Mouse (Mus musculus): ENCODE data around the gene Uba6. TPM values are rescaled to one million over a fixed set of nuclear protein-coding genes. Genes with fewer than 3 reads are reported as not detected.

Uba6 gene
- total and polyA plus RNA-seq, 3 experiments = 1.1 to 36.2 (median 30.7) TPM

DNA sequence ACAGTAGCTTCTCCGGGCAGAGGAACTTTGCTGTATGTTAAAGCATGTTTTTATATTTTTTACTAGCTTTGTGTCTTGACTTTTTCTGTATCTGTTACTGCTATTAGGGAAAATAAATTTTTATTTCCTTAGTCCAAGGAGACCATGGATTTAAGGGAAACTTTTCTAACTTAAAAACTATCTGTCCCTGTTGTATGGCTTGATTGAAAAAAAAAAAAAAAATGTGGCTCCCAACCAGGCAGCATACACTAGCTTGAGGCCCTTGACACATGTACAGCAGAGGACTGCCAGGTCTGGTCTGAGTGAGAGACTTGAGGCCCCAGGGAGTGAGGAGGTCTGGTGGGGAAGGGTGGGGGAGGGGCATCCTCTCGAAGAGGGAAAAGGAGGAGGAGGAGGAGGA, 1.2 kb upstream of the Uba6 start:
- H3K27me3 ChIP-seq (ENCODE audit: insufficient read depth, low read length) = peaks cover 7% of the 10 kb centered on the region
- TF ChIP-seq TAL1 (conservative IDR thresholded peaks at IDR 0.05; ENCODE audit: low read depth, low read length) (no peak), GATA1 (IDR thresholded peaks at IDR 0.05; ENCODE audit: borderline replicate concordance, low read length) (no peak), GATA2 (IDR thresholded peaks at IDR 0.05; ENCODE audit: borderline replicate concordance, low read depth, low read length) (no peak), CTCF (IDR thresholded peaks at IDR 0.05; ENCODE audit: low read depth, low read length) (no peak), POLR2AphosphoS5 (IDR thresholded peaks at IDR 0.05; ENCODE audit: insufficient replicate concordance, low read depth, low read length) (no peak)
- H3K9me3 ChIP-seq (replicated peaks) = no peaks in the 10 kb centered on the region
- DNase-seq (ENCODE audit: low spot score) (no peak), ATAC-seq (ENCODE audit: extremely low read depth, insufficient number of reproducible peaks, low FRiP score, poor library complexity, severe bottlenecking) (no peak)
- no peak overlapping the region for H3K4me3 ChIP-seq (ENCODE audit: low read depth, low read length)
- H3K36me3 ChIP-seq (replicated peaks) = peaks cover 7% of the 10 kb centered on the region
- H3K4me1 ChIP-seq (ENCODE audit: insufficient read depth, low read depth, low read length) = peaks cover 13% of the 10 kb centered on the region

DNA sequence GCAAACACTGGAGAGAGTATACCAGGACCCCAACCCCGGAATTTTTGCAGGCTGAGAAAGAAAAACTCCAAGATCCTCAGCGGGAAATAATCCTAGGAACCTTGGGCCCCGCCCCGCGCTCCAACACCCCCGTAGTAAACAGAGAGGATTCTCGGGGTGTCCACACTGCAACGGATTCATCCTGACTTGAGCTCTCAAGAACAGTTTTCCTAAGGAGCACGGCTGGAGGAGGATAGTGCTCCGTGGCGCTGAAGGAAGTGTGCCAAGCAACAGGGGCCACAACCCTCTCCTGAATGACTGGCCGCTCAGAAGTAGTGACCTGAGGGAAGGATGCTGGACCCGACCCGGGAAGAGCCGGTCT, 535 bp downstream of the Uba6 start:
- TF ChIP-seq GATA2 (IDR thresholded peaks at IDR 0.05; ENCODE audit: borderline replicate concordance, low read depth, low read length) (no peak), GATA1 (IDR thresholded peaks at IDR 0.05; ENCODE audit: borderline replicate concordance, low read length) (no peak), CTCF (IDR thresholded peaks at IDR 0.05; ENCODE audit: low read depth, low read length) (no peak), POLR2AphosphoS5 (IDR thresholded peaks at IDR 0.05; ENCODE audit: insufficient replicate concordance, low read depth, low read length) (no peak), TAL1 (conservative IDR thresholded peaks at IDR 0.05; ENCODE audit: low read depth, low read length) (no peak)
- Histone ChIP-seq H3K9me3 (replicated peaks) (no peaks in the 10 kb centered on the region), H3K36me3 (replicated peaks) (peaks cover 19% of the 10 kb centered on the region), H3K4me1 (ENCODE audit: insufficient read depth, low read depth, low read length) (peaks cover 13% of the 10 kb centered on the region), H3K4me3 (ENCODE audit: low read depth, low read length) (peak overlapping the region; percentile 92), H3K27me3 (ENCODE audit: insufficient read depth, low read length) (peaks cover 7% of the 10 kb centered on the region)
- no peak for ATAC-seq (ENCODE audit: extremely low read depth, insufficient number of reproducible peaks, low FRiP score, poor library complexity, severe bottlenecking)
- DNase-seq (ENCODE audit: low spot score) = no peak

DNA sequence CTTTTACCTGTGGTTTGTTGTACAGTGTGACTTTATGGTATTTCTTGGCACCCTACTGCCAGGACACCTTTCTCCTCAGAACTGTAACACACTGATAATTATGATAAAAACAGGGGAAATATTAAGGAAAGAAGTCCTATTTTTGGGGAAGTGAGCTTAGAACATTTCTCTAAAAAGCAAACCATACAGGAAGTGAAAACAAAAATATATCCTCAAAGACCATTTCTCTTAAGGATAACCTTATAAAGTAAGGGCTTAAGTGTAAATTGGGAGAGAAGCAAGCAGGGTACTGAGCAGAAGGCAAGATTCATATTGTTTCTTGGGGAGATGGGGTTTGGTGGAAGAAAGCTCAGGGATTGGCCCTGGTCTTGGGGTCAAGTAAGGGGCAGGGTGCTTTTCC, 42.8 kb downstream of the Uba6 start:
- no peaks in the 10 kb centered on the region for H3K9me3 ChIP-seq (replicated peaks)
- DNase-seq (ENCODE audit: low spot score) = no peak
- peaks cover 34% of the 10 kb centered on the region for H3K36me3 ChIP-seq (replicated peaks)
- no peaks in the 10 kb centered on the region for H3K27me3 ChIP-seq (ENCODE audit: insufficient read depth, low read length)
- TF ChIP-seq POLR2AphosphoS5 (IDR thresholded peaks at IDR 0.05; ENCODE audit: insufficient replicate concordance, low read depth, low read length) = no peak
- no peak for TF ChIP-seq GATA1 (IDR thresholded peaks at IDR 0.05; ENCODE audit: borderline replicate concordance, low read length)
- TF ChIP-seq GATA2 (IDR thresholded peaks at IDR 0.05; ENCODE audit: borderline replicate concordance, low read depth, low read length) = no peak
- TF ChIP-seq TAL1 (conservative IDR thresholded peaks at IDR 0.05; ENCODE audit: low read depth, low read length) = no peak
- TF ChIP-seq CTCF (IDR thresholded peaks at IDR 0.05; ENCODE audit: low read depth, low read length) = no peak
- H3K4me3 ChIP-seq (ENCODE audit: low read depth, low read length) = no peak overlapping the region
- no peak for ATAC-seq (ENCODE audit: extremely low read depth, insufficient number of reproducible peaks, low FRiP score, poor library complexity, severe bottlenecking)
- H3K4me1 ChIP-seq (ENCODE audit: insufficient read depth, low read depth, low read length) = no peaks in the 10 kb centered on the region

DNA sequence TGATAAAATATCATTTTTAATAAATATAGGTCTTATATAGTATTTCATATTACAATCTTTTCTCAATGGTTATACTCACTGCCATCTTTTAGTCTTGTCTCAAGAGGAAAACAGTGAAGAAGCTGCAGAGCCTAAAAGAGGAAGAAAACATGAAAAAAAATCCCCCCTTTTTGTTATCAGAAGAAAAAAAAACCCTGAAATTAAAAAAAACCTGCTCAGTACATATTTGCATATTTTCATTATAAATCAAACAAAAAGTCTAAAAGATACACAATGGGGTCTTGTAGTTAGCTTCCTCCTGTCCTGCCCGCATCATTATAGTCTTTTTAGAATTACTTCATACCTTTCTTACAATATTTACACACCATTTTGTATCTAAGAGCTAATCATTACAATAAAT, 43.9 kb downstream of the Uba6 start:
- no peaks in the 10 kb centered on the region for H3K27me3 ChIP-seq (ENCODE audit: insufficient read depth, low read length)
- H3K4me1 ChIP-seq (ENCODE audit: insufficient read depth, low read depth, low read length) = no peaks in the 10 kb centered on the region
- no peak overlapping the region for H3K4me3 ChIP-seq (ENCODE audit: low read depth, low read length)
- no peaks in the 10 kb centered on the region for H3K9me3 ChIP-seq (replicated peaks)
- peaks cover 29% of the 10 kb centered on the region for H3K36me3 ChIP-seq (replicated peaks)
- DNase-seq (ENCODE audit: low spot score) (no peak), ATAC-seq (ENCODE audit: extremely low read depth, insufficient number of reproducible peaks, low FRiP score, poor library complexity, severe bottlenecking) (no peak)
- no peak for TF ChIP-seq POLR2AphosphoS5 (IDR thresholded peaks at IDR 0.05; ENCODE audit: insufficient replicate concordance, low read depth, low read length)
- no peak for TF ChIP-seq GATA2 (IDR thresholded peaks at IDR 0.05; ENCODE audit: borderline replicate concordance, low read depth, low read length)
- TF ChIP-seq TAL1 (conservative IDR thresholded peaks at IDR 0.05; ENCODE audit: low read depth, low read length) = no peak
- TF ChIP-seq GATA1 (IDR thresholded peaks at IDR 0.05; ENCODE audit: borderline replicate concordance, low read length) = no peak
- no peak for TF ChIP-seq CTCF (IDR thresholded peaks at IDR 0.05; ENCODE audit: low read depth, low read length)

DNA sequence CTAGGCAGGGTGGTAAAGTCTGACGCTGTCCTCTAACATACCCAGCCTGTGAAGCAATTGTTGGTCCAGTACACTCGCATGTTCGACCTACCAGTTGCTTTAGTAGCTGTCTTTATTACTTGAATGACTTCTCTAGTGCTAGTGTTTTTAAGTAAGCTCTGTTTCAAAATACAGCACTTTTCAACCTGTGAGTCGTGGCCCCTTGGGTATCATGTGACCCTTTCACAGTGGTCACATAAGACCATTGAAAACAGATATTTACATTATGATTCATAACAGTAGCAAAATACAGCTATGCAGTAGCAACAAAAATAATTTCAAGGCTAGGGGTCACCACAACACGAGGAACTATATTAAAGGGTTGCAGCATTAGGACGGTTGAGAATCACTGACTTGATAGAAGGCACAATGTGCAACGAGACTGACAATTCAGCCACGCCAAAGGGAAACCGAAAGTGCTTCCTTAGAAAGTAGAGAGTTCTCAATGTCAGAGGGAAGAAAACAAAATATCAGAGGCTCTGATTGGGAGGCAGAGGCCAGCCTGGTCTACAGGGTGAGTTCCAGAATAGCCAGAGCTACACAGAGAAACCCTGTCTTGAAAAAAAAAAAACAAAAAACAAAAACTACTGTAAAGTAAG, 54.0 kb downstream of the Uba6 start:
- H3K9me3 ChIP-seq (replicated peaks) = no peaks in the 10 kb centered on the region
- no peak overlapping the region for H3K4me3 ChIP-seq (ENCODE audit: low read depth, low read length)
- H3K4me1 ChIP-seq (ENCODE audit: insufficient read depth, low read depth, low read length) = 0 out of 2 replicates have a peak, but pooled peaks cover 2% of the 10 kb centered on the region
- TF ChIP-seq TAL1 (conservative IDR thresholded peaks at IDR 0.05; ENCODE audit: low read depth, low read length) = no peak
- TF ChIP-seq POLR2AphosphoS5 (IDR thresholded peaks at IDR 0.05; ENCODE audit: insufficient replicate concordance, low read depth, low read length) = no peak
- no peak for TF ChIP-seq GATA1 (IDR thresholded peaks at IDR 0.05; ENCODE audit: borderline replicate concordance, low read length)
- no peak for TF ChIP-seq CTCF (IDR thresholded peaks at IDR 0.05; ENCODE audit: low read depth, low read length)
- no peak for TF ChIP-seq GATA2 (IDR thresholded peaks at IDR 0.05; ENCODE audit: borderline replicate concordance, low read depth, low read length)
- DNase-seq (ENCODE audit: low spot score) (no peak), ATAC-seq (ENCODE audit: extremely low read depth, insufficient number of reproducible peaks, low FRiP score, poor library complexity, severe bottlenecking) (no peak)
- no peaks in the 10 kb centered on the region for H3K27me3 ChIP-seq (ENCODE audit: insufficient read depth, low read length)
- H3K36me3 ChIP-seq (replicated peaks) = peaks cover 30% of the 10 kb centered on the region

DNA sequence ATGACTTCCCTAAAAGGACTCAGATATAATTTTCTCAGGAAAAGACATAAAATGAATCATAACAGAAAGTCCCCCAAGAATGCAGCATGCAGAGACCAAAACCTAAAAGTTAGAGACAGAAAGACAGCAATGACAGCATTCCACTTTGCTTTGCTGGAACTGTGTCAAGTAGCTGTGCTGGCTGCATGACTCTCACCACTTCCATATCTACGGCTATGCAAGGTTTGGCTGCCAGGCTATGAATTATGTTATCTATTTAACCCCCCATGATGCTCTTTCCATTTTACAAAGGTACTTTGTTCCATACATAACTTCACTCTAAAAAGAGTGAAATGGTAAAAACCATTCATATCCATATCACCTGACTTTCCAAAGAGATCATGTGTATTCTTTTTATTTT, 58.6 kb downstream of the Uba6 start:
- ATAC-seq (ENCODE audit: extremely low read depth, insufficient number of reproducible peaks, low FRiP score, poor library complexity, severe bottlenecking) (no peak), DNase-seq (ENCODE audit: low spot score) (no peak)
- TF ChIP-seq POLR2AphosphoS5 (IDR thresholded peaks at IDR 0.05; ENCODE audit: insufficient replicate concordance, low read depth, low read length) (no peak), CTCF (IDR thresholded peaks at IDR 0.05; ENCODE audit: low read depth, low read length) (no peak), GATA1 (IDR thresholded peaks at IDR 0.05; ENCODE audit: borderline replicate concordance, low read length) (no peak), TAL1 (conservative IDR thresholded peaks at IDR 0.05; ENCODE audit: low read depth, low read length) (no peak), GATA2 (IDR thresholded peaks at IDR 0.05; ENCODE audit: borderline replicate concordance, low read depth, low read length) (no peak)
- 0 out of 2 replicates have a peak, but pooled peaks cover 4% of the 10 kb centered on the region for H3K4me1 ChIP-seq (ENCODE audit: insufficient read depth, low read depth, low read length)
- H3K27me3 ChIP-seq (ENCODE audit: insufficient read depth, low read length) = no peaks in the 10 kb centered on the region
- no peaks in the 10 kb centered on the region for H3K9me3 ChIP-seq (replicated peaks)
- peaks cover 34% of the 10 kb centered on the region for H3K36me3 ChIP-seq (replicated peaks)
- H3K4me3 ChIP-seq (ENCODE audit: low read depth, low read length) = no peak overlapping the region
